Mouse (Mus musculus) kidney, adult 2 months (tissue): ENCODE data around the gene Gm20716.

ENCODE experiments used
- CTCF ChIP-seq: fragments of 200-500 bp; conservative IDR thresholded peaks from 2 replicates; pipeline ENCODE4 v1.5.1; 2011; ENCODE audit warnings: low read depth, mild to moderate bottlenecking, control low read depth, low read length, moderate library complexity, mixed read lengths; ENCODE audit not compliant: insufficient read depth, insufficient read length
- POLR2A ChIP-seq: fragments of 200-500 bp; IDR thresholded peaks from one replicate; pipeline ENCODE4 v1.6.1; 2011; ENCODE audit warnings: low read depth, low read length, control low read depth

DNA sequence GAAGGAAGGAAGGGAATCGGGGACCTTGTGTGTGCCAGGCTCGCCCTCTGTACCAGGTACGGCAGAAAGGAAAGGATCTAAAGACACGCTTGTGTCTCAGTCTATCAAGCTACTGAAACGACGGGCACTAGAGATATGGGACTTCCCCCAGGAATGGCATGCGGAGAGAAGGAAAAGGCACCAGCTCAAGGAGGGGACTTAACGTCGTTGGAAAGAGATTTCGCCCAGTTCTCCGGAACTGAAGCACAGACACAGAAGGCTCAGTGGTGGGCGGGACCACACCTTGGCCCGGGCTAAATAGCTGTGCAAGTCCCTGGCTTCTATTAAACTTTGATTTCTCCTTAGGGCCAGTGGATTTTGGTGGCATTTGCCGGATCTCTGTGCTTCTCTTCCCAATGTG is 68.2 kb downstream of the Gm20716 start:
- TF ChIP-seq CTCF (no peak), POLR2A (no peak)
